Mouse (Mus musculus) hematopoietic multipotent progenitor cell, adult 10-12 weeks (in vitro differentiated cells): ENCODE results near the gene Popdc3. TPM values are rescaled to one million over a fixed set of nuclear protein-coding genes. Genes with fewer than 3 reads are reported as not detected.

Source experiments
- polyA plus RNA-seq: library from polyadenylated mRNA; stranded (reverse); fragments of >175 nt; gene quantifications from 2 replicates; pipeline ENCODE4 v1.2.3, GENCODE M21; 2012; ENCODE audit warnings: low replicate concordance

Popdc3 gene
- polyA plus RNA-seq = not detected in 2 replicates

GRCm38 (mm10) chr10:45177798-45178197, at the start of gene Popdc3:
TSS of gene Popdc3 (plus strand) at chr10:45178098.

DNA sequence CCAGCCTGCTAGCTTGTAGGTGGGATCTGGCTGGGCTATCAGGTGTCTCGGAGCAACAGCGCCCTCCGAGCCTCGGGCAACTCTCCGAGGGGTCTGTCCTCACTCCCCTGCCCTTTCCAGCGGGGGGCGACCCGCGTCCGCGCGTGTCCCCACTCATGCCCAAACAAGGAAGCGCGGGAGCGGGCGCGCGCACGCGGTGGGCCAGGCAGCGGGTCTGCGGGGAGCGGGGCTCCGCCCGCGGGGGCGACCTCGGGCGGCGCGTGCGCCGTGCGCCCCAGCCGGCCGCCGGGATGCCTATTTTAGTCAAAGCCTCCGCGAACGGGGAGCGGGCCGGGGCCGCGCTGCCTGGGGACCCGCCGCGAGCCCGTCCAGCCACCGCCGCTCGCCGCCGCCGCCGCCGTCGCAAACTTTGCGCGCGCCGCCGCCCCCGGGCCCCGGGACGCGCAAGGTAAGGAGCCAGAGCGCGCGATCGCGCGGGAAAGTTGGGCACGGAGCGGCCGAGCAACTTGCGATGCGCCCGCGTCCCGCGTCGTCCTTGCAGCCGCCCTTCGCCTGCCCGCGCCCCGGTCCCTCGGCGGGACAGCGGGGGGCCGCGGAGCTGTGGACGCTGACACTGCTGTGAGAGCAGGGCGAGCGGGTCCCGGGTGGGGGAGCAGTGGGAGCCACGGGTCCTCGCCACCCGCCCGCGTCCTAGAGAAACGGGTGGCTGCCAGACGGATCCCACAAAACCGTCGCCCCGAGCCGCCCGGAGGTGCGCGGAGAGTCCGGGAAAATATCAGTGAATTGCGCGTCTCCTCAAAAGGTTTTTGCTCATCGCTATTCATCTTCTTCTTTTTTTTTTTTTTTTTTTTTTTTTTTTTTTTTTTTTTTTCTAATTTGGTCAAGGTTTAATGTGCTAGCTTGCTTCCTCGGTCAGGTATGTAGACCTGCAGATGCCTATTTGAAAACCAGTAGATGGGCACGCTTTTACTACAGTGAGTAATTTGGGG, 157.8 kb downstream of the Popdc3 start, which contains the start of gene Bves:
Bves (plus strand) TSS at position 339 of the 989 bp plus-strand sequence.

Other genes starting within 250 kb of the Popdc3 start
- 7.6 and 11.4 TPM in 2 replicates for gene Prep, start 110.9 kb upstream of the Popdc3 start, polyA plus RNA-seq
- not detected in 2 replicates for gene Bves, start 157.7 kb downstream of the Popdc3 start, polyA plus RNA-seq